Mouse (Mus musculus) T-helper 17 cell (primary cell): Measurements from ENCODE around the gene App.

Experiments used
- in situ Hi-C, 2 experiments: fragments of 300-600 bp; cut with MboI, MseI; formaldehyde crosslinking; loops; 1 replicate in 1 of 2; 2 replicates in 1 of 2; pipeline ENCODE4 v1.15.1; 2025; ENCODE audit warnings: high pct_unique_total_duplicates in 2 of 2

Gene App

GRCm38 (mm10) chr16:85121983-85122382, 51.6 kb downstream of the App start:
- in situ Hi-C loops: no loop called here

- in situ Hi-C loops: no loop called here
Observed at GRCm38 (mm10) chr16:85118916-85119315, 54.6 kb downstream of the App start.

- in situ Hi-C loops: no loop called here
Observed at GRCm38 (mm10) chr16:85117541-85117940, 56.0 kb downstream of the App start.

GRCm38 (mm10) chr16:85115837-85116236, 57.7 kb downstream of the App start:
- in situ Hi-C loops: no loop called here

- in situ Hi-C loops: no loop called here
Observed at GRCm38 (mm10) chr16:85114742-85115141, 58.8 kb downstream of the App start.

GRCm38 (mm10) chr16:85113941-85114340, 59.6 kb downstream of the App start:
- in situ Hi-C loops: no loop called here

GRCm38 (mm10) chr16:85112254-85112653, 61.3 kb downstream of the App start:
- in situ Hi-C loops: no loop called here

- in situ Hi-C loops: no loop called here
Observed at GRCm38 (mm10) chr16:85110428-85110827, 63.1 kb downstream of the App start.

- in situ Hi-C loops: no loop called here
Observed at GRCm38 (mm10) chr16:85108486-85108885, 65.1 kb downstream of the App start.

GRCm38 (mm10) chr16:85106644-85107323, 66.8 kb downstream of the App start:
- in situ Hi-C loops: no loop called here

- in situ Hi-C loops: no loop called here
Observed at GRCm38 (mm10) chr16:85105603-85106002, 68.0 kb downstream of the App start.

GRCm38 (mm10) chr16:85103116-85103787, 70.3 kb downstream of the App start:
- in situ Hi-C loops: no loop called here

- in situ Hi-C loops: no loop called here
Observed at GRCm38 (mm10) chr16:85101544-85101943, 72.0 kb downstream of the App start.

- in situ Hi-C loops: no loop called here
Observed at GRCm38 (mm10) chr16:85100806-85101205, 72.8 kb downstream of the App start.

GRCm38 (mm10) chr16:85099487-85099886, 74.1 kb downstream of the App start:
- in situ Hi-C loops: no loop called here

- in situ Hi-C loops: no loop called here
Observed at GRCm38 (mm10) chr16:85099044-85099443, 74.5 kb downstream of the App start.

GRCm38 (mm10) chr16:85096396-85096795, 77.2 kb downstream of the App start:
- in situ Hi-C loops: no loop called here

- in situ Hi-C loops: no loop called here
Observed at GRCm38 (mm10) chr16:85095923-85096322, 77.6 kb downstream of the App start.

GRCm38 (mm10) chr16:85092644-85093091, 80.9 kb downstream of the App start:
- in situ Hi-C loops: no loop called here

GRCm38 (mm10) chr16:85092183-85092582, 81.4 kb downstream of the App start:
- in situ Hi-C loops: no loop called here

GRCm38 (mm10) chr16:85090992-85091391, 82.6 kb downstream of the App start:
- in situ Hi-C loops: no loop called here

GRCm38 (mm10) chr16:85088126-85088525, 85.4 kb downstream of the App start:
- in situ Hi-C loops: no loop called here

- in situ Hi-C loops: no loop called here
Observed at GRCm38 (mm10) chr16:85086303-85086702, 87.3 kb downstream of the App start.
